Mouse (Mus musculus) midbrain, embryonic 13.5 days (tissue): ENCODE measurements around the gene Arhgap4. TPM values are rescaled to one million over a fixed set of nuclear protein-coding genes. Genes with fewer than 3 reads are reported as not detected.

Source experiments
- ATAC-seq: fragments of 200-750 bp; cut with Nextera tagmentation; 2 replicates; pipeline ENCODE4 v1.8.0; 2017; ENCODE audit warnings: mild to moderate bottlenecking, moderate TSS enrichment, moderate library complexity
- H3K27ac ChIP-seq: fragments of 300-500 bp; sonication (generic); 2 replicates; pipeline ENCODE4 v1.5.1; 2015; ENCODE audit warnings: inconsistent platforms, mild to moderate bottlenecking, moderate library complexity
- H3K27me3 ChIP-seq: fragments of 300-500 bp; sonication (generic); 2 replicates; pipeline ENCODE4 v1.6.1; 2015; ENCODE audit warnings: mild to moderate bottlenecking, inconsistent platforms
- H3K36me3 ChIP-seq: fragments of 300-500 bp; sonication (generic); 2 replicates; pipeline ENCODE4 v1.6.1; 2015; ENCODE audit warnings: mild to moderate bottlenecking, inconsistent platforms
- H3K4me1 ChIP-seq: fragments of 300-500 bp; sonication (generic); replicated peaks from 2 replicates; pipeline ENCODE4 v1.6.1; 2015; ENCODE audit warnings: inconsistent platforms
- H3K4me2 ChIP-seq: fragments of 300-500 bp; sonication (generic); replicated peaks from 2 replicates; pipeline ENCODE4 v1.6.1; 2015; ENCODE audit warnings: moderate library complexity, mild to moderate bottlenecking, inconsistent platforms
- H3K4me3 ChIP-seq: fragments of 300-500 bp; sonication (generic); replicated peaks from 2 replicates; pipeline ENCODE4 v1.5.1; 2015; ENCODE audit warnings: mild to moderate bottlenecking, inconsistent platforms
- H3K9ac ChIP-seq: fragments of 300-500 bp; sonication (generic); replicated peaks from 2 replicates; pipeline ENCODE4 v1.6.1; 2015; ENCODE audit warnings: mild to moderate bottlenecking, inconsistent platforms
- H3K9me3 ChIP-seq: fragments of 300-500 bp; sonication (generic); 2 replicates; pipeline ENCODE4 v1.6.1; 2016; ENCODE audit warnings: mild to moderate bottlenecking, inconsistent platforms
- WGBS: fragments of 180-500 bp; shearing (Covaris S2); methylation state at CpG from one replicate; pipeline ENCODE4 v1.1.7; 2015; 5-methylcytosine and 5-hydroxymethylcytosine counted together
- polyA plus RNA-seq: library from polyadenylated mRNA; unstranded; fragments of >200 nt; fragmentation: Nextera tagmentation; extraction: Ambion mirVana; gene quantifications from 2 replicates; pipeline ENCODE4 v1.2.1, GENCODE M21; 2015

Gene Arhgap4
- polyA plus RNA-seq, 1 experiment from 2014 or later: 2.8 TPM

GRCm38 (mm10) chrX:73911156-73911555 lies 10.5 kb downstream of the Arhgap4 start:
- no peaks in the 10 kb centered on the region for H3K27me3 ChIP-seq
- H3K4me3 ChIP-seq: no peak overlapping the region
- H3K36me3 ChIP-seq: no peaks in the 10 kb centered on the region
- H3K9me3 ChIP-seq: no peaks in the 10 kb centered on the region
- no peak overlapping the region for H3K27ac ChIP-seq
- H3K4me1 ChIP-seq: peaks cover 10% of the 10 kb centered on the region; the same call in 1 of the 2 replicates
- no peak for ATAC-seq
- H3K4me2 ChIP-seq: peak overlapping the region; percentile 40
- H3K9ac ChIP-seq: no peak overlapping the region
- 25% methylated on average over 26 of the region's 26 CpGs for WGBS

GRCm38 (mm10) chrX:73910451-73910850 lies 11.2 kb downstream of the Arhgap4 start:
- Histone ChIP-seq H3K27me3 (no peaks in the 10 kb centered on the region), H3K4me2 (no peak overlapping the region), H3K4me3 (no peak overlapping the region), H3K9me3 (no peaks in the 10 kb centered on the region), H3K9ac (no peak overlapping the region), H3K36me3 (no peaks in the 10 kb centered on the region), H3K27ac (no peak overlapping the region), H3K4me1 (peaks cover 6% of the 10 kb centered on the region; the same call in 1 of the 2 replicates)
- no peak for ATAC-seq

GRCm38 (mm10) chrX:73910049-73910448 lies 11.6 kb downstream of the Arhgap4 start:
- no peak overlapping the region for H3K9ac ChIP-seq
- no peak for ATAC-seq
- H3K36me3 ChIP-seq: no peaks in the 10 kb centered on the region
- no peaks in the 10 kb centered on the region for H3K9me3 ChIP-seq
- no peak overlapping the region for H3K4me3 ChIP-seq
- no peak overlapping the region for H3K27ac ChIP-seq
- no peaks in the 10 kb centered on the region for H3K27me3 ChIP-seq
- H3K4me1 ChIP-seq: peaks cover 6% of the 10 kb centered on the region; the same call in 1 of the 2 replicates
- 92% methylated on average over 1 of the region's 1 CpGs for WGBS
- H3K4me2 ChIP-seq: no peak overlapping the region

GRCm38 (mm10) chrX:73897959-73898358 lies 23.7 kb downstream of the Arhgap4 start:
- H3K9ac ChIP-seq: no peak overlapping the region
- no peaks in the 10 kb centered on the region for H3K27me3 ChIP-seq
- no peaks in the 10 kb centered on the region for H3K36me3 ChIP-seq
- H3K4me1 ChIP-seq: no peaks in the 10 kb centered on the region
- WGBS: 61% methylated on average over 3 of the region's 3 CpGs
- H3K4me3 ChIP-seq: no peak overlapping the region
- no peak for ATAC-seq
- no peak overlapping the region for H3K4me2 ChIP-seq
- no peaks in the 10 kb centered on the region for H3K9me3 ChIP-seq
- no peak overlapping the region for H3K27ac ChIP-seq

- Histone ChIP-seq H3K27me3 (no peaks in the 10 kb centered on the region), H3K9ac (no peak within 1 kb of the TSS), H3K9me3 (no peaks in the 10 kb centered on the region), H3K4me1 (no peaks in the 10 kb centered on the region), H3K4me2 (no peak within 1 kb of the TSS), H3K4me3 (no peak within 1 kb of the TSS), H3K27ac (no peak within 1 kb of the TSS), H3K36me3 (no peaks in the 10 kb centered on the region)
- ATAC-seq: peak; percentile 55; the same call in 1 of the 2 replicates
- WGBS: 25% methylated on average over 2 of the region's 2 CpGs
These were observed 26.0 kb downstream of the Arhgap4 start, which contains the start of gene L1cam for GRCm38 (mm10) chrX:73895719-73896118. TSS of gene L1cam (minus strand) at chrX:73896105.

- H3K36me3 ChIP-seq: no peaks in the 10 kb centered on the region
These were observed 28.8 kb downstream of the Arhgap4 start for GRCm38 (mm10) chrX:73892833-73893232.

GRCm38 (mm10) chrX:73891551-73892152 lies 30.0 kb downstream of the Arhgap4 start, which contains the start of gene Avpr2:
TSS of gene Avpr2 (plus strand) at chrX:73892102.
- H3K4me3 ChIP-seq: no peak within 1 kb of the TSS
- 78% methylated on average over 6 of the region's 6 CpGs for WGBS
- no peaks in the 10 kb centered on the region for H3K4me1 ChIP-seq
- no peak for ATAC-seq
- no peak within 1 kb of the TSS for H3K4me2 ChIP-seq
- H3K36me3 ChIP-seq: no peaks in the 10 kb centered on the region
- H3K27me3 ChIP-seq: no peaks in the 10 kb centered on the region
- no peak within 1 kb of the TSS for H3K9ac ChIP-seq
- no peaks in the 10 kb centered on the region for H3K9me3 ChIP-seq
- no peak within 1 kb of the TSS for H3K27ac ChIP-seq

More at GRCm38 (mm10) chrX:73892833-73893232, 28.8 kb downstream of the Arhgap4 start:
- H3K27me3 ChIP-seq: no peaks in the 10 kb centered on the region
- no peak overlapping the region for H3K9ac ChIP-seq
- no peak overlapping the region for H3K4me3 ChIP-seq
- no peak for ATAC-seq
- 89% methylated on average over 14 of the region's 14 CpGs for WGBS
- no peaks in the 10 kb centered on the region for H3K9me3 ChIP-seq
- no peaks in the 10 kb centered on the region for H3K4me1 ChIP-seq
- no peak overlapping the region for H3K27ac ChIP-seq
- H3K4me2 ChIP-seq: no peak overlapping the region

GRCm38 (mm10) chrX:73881463-73881862 lies 40.2 kb downstream of the Arhgap4 start:
- Histone ChIP-seq H3K9me3 (no peaks in the 10 kb centered on the region), H3K27me3 (no peaks in the 10 kb centered on the region), H3K36me3 (no peaks in the 10 kb centered on the region), H3K4me3 (peak overlapping the region; percentile 55; the same call in 1 of the 2 replicates), H3K4me2 (peak overlapping the region; percentile 60), H3K9ac (0 out of 2 replicates have a peak overlapping the region, but pooled peaks have one; percentile 11), H3K27ac (peak overlapping the region; percentile 75; the same call in 1 of the 2 replicates), H3K4me1 (peaks cover 19% of the 10 kb centered on the region)
- 0 out of 2 replicates have a peak, but pooled peaks have one; percentile 2 for ATAC-seq
- WGBS: 26% methylated on average over 6 of the region's 6 CpGs

GRCm38 (mm10) chrX:73881036-73881427 lies 40.6 kb downstream of the Arhgap4 start:
- Histone ChIP-seq H3K9me3 (no peaks in the 10 kb centered on the region), H3K27me3 (no peaks in the 10 kb centered on the region), H3K36me3 (no peaks in the 10 kb centered on the region), H3K4me2 (peak overlapping the region; percentile 60), H3K27ac (0 out of 2 replicates have a peak overlapping the region, but pooled peaks have one; percentile 75), H3K4me1 (peaks cover 23% of the 10 kb centered on the region), H3K4me3 (peak overlapping the region; percentile 55), H3K9ac (peak overlapping the region; percentile 77)
- 23% methylated on average over 16 of the region's 16 CpGs for WGBS
- peak; percentile 54 for ATAC-seq

GRCm38 (mm10) chrX:73880194-73881035 lies 41.3 kb downstream of the Arhgap4 start:
- H3K4me3 ChIP-seq: peak overlapping the region; percentile 55
- peak overlapping the region; percentile 75 for H3K27ac ChIP-seq
- 27% methylated on average over 42 of the region's 48 CpGs for WGBS
- H3K4me1 ChIP-seq: peaks cover 29% of the 10 kb centered on the region
- H3K4me2 ChIP-seq: peak overlapping the region; percentile 60
- H3K36me3 ChIP-seq: no peaks in the 10 kb centered on the region
- no peaks in the 10 kb centered on the region for H3K9me3 ChIP-seq
- H3K9ac ChIP-seq: peak overlapping the region; percentile 77
- no peaks in the 10 kb centered on the region for H3K27me3 ChIP-seq
- peak; percentile 75 for ATAC-seq

- no peak overlapping the region for H3K27ac ChIP-seq
- H3K4me3 ChIP-seq: peak overlapping the region; percentile 13; the same call in 1 of the 2 replicates
- H3K36me3 ChIP-seq: no peaks in the 10 kb centered on the region
- H3K9me3 ChIP-seq: no peaks in the 10 kb centered on the region
- H3K27me3 ChIP-seq: no peaks in the 10 kb centered on the region
- no peak for ATAC-seq
- WGBS: 64% methylated on average over 1 of the region's 1 CpGs
- H3K4me2 ChIP-seq: peak overlapping the region; percentile 43
- H3K4me1 ChIP-seq: peaks cover 46% of the 10 kb centered on the region
- no peak overlapping the region for H3K9ac ChIP-seq
These were observed 44.7 kb downstream of the Arhgap4 start for GRCm38 (mm10) chrX:73877014-73877413.

- WGBS: 67% methylated on average over 2 of the region's 2 CpGs
- peaks cover 47% of the 10 kb centered on the region for H3K4me1 ChIP-seq
- no peak overlapping the region for H3K27ac ChIP-seq
- H3K36me3 ChIP-seq: no peaks in the 10 kb centered on the region
- no peak for ATAC-seq
- no peak overlapping the region for H3K9ac ChIP-seq
- H3K4me3 ChIP-seq: peak overlapping the region; percentile 13; the same call in 1 of the 2 replicates
- H3K27me3 ChIP-seq: no peaks in the 10 kb centered on the region
- peak overlapping the region; percentile 43 for H3K4me2 ChIP-seq
- H3K9me3 ChIP-seq: no peaks in the 10 kb centered on the region
These were observed 45.8 kb downstream of the Arhgap4 start for GRCm38 (mm10) chrX:73875881-73876280.
